Mouse (Mus musculus): ENCODE measurements around the gene Olfr992.
"Not testable (repeated sequence)": the region's sequence is repeated elsewhere in the genome, so short reads cannot be mapped to it uniquely, and the experiment has no call there.

Gene Olfr992

DNA sequence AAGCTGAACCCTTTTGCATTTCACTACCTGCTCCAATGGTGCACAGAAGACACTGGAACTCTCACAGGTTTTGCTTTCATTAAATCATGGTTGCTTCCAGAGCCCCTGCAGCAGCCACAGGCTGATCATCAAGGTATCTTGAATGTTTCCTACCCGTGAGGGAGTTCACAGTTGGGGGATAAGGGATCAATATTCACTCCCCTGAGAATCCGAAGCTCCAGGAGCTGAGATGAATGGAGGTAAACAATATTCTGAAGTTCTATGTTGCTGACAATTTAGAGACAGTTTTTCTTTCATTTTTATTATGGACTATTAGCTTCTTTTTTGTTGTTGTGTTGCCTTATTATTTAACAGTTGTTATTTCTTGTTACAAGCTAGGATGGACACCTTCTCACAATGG, at the start of gene Olfr992:
Gene Olfr992, minus strand, starts transcription at position 101 of the 400 bp plus-strand sequence.
- DNase-seq (ENCODE audit: low spot score): no peak

DNA sequence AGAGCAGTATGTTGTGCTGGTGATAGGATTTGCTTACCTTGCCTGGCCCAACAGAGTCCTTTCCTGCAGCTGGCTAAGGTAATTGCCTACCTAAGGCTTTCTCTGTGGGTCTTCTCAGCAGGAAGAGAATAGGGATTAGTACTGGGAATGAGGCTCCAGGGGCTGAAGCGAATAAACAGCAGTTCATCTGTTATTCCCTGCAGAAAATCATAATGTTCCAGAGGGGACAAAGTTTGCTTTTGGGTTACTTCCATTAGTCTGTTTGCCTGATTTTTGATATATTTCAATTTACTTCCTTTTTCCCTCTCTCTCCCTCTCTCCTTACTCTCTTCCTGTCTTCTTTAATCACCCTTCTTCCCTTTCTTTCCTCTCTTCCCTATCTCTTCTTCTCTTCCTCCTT, 34.3 kb upstream of the Olfr992 start, which contains the start of gene Olfr995:
Gene Olfr995, minus strand, starts transcription at position 101 of the 400 bp plus-strand sequence.
- no peak for DNase-seq (ENCODE audit: low spot score)

DNA sequence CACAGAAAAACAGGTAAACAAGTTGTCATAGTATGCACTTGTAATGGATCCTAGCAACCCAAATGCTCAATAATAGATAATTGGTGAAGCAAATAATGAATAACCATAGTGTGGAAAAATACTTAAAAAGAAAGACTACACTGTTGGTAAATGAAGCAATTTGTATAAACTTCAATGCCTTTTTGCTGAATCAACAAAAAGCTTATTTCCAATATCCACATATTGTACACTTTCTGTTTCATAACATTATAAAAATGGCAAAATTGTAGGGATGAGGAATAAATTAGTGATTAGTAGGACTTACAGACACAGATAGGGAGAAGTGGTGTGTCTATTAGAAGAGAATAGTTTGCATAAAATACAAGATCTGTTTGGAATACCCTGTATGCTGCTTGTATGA, 33.3 kb upstream of the Olfr992 start:
- no peak for DNase-seq (ENCODE audit: low spot score)

DNA sequence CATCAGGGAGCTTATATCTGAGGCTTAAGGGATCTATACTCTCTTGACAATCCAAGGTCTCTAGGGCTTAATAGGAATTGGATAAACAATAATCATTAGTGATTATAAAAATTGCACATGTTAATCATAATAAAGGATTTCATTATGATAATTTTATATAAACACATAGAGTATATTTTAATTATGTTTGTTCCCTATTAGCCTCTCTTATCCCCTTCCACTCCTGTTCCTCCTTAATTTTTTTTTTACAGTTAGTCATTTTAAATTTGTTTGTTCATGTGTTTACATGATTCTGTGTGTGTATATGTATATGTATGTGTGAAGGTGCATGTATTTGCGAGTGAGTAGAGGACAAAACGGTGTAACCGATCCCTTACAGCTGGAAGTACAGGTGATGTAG, 27.1 kb upstream of the Olfr992 start, which contains the start of gene Olfr994:
Gene Olfr994, minus strand, starts transcription at position 101 of the 400 bp plus-strand sequence.
- DNase-seq (ENCODE audit: low spot score): no peak

DNA sequence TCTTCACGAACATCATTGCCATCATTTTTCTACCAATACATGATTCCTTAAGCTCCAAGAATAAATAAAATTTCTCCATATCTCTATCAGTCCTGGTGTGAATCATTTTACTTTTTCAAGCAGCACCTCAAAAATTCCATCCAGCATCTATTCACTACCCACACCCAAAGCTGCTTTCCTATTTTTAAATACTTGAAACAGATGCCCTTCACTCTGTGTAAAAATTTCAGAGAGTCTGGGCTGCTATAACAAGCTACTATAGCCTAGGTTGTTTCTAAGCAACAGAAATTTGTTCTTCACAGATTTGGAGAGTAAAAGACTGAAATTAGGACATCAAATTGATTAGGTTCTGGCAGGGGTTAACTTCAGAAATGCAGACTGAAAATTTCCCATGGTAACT, 16.6 kb upstream of the Olfr992 start:
- DNase-seq (ENCODE audit: low spot score): no peak

DNA sequence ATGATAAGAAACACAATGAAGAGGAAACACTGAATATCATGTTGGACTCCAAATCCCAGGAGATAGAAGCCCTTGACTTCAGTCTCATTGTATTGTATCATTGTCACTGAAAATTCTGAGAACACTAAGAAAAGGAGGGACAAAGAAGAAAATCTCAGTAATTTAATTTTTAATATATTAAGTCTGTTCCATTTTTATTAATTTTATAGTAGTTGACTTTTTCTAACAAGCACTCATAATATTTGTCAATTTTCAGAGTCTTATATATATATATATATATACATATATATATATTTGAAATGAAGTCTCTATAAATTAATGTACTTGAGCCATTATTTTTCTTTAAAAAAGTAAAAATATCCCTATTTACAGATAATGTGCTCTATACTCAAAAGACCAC, 5.5 kb upstream of the Olfr992 start, which contains the start of gene Olfr993:
Gene Olfr993, minus strand, starts transcription at position 101 of the 400 bp plus-strand sequence.
- DNase-seq (ENCODE audit: low spot score): no peak

DNA sequence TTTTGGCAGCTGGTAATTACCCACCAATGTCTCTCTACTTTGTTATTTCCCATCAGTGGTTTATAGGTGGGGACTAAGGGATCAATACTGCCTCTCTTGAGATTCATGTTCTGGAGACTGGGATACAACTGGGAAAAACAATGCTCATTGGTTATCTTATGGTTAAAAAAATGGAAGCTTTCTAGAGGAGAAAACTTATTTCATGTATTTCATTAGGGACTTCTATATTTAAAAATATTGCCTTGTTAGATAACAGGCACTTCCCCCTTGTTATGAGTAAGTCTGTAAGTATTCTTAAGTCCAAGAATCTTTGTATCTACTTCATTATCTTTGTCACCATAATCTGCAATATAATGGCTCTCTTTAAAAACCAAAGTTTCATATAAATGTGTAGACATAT, 46.1 kb downstream of the Olfr992 start, which contains the start of gene Olfr988:
Gene Olfr988, minus strand, starts transcription at position 101 of the 400 bp plus-strand sequence.
- not testable (repeated sequence) for DNase-seq (ENCODE audit: low spot score)

Data from testis, postnatal 10 days (tissue).